Mouse (Mus musculus): ENCODE results near the gene Timm8a1. TPM values are rescaled to one million over a fixed set of nuclear protein-coding genes. Genes with fewer than 3 reads are reported as not detected.
A peak's percentile ranks its signal among the peaks of the same experiment; 100 is the strongest.

The Timm8a1 gene
- total RNA-seq, 2 experiments from 2014 or later, result 126 to 147 TPM

GRCm38 (mm10) chrX:134539795-134540194, 1.9 kb downstream of the Timm8a1 start:
- peak; percentile 45; the same call in 1 of the 2 replicates for ATAC-seq (replicated peaks; ENCODE audit: poor library complexity)

- ATAC-seq (replicated peaks; ENCODE audit: poor library complexity), result no peak
Observed at GRCm38 (mm10) chrX:134533346-134533745, 8.3 kb downstream of the Timm8a1 start.

GRCm38 (mm10) chrX:134525260-134525659, 16.4 kb downstream of the Timm8a1 start:
- ATAC-seq (replicated peaks; ENCODE audit: poor library complexity), result no peak

- ATAC-seq (replicated peaks; ENCODE audit: poor library complexity), result peak; percentile 55
Observed at GRCm38 (mm10) chrX:134523772-134524171, 17.9 kb downstream of the Timm8a1 start.

GRCm38 (mm10) chrX:134509473-134509872, 32.2 kb downstream of the Timm8a1 start:
- ATAC-seq (replicated peaks; ENCODE audit: poor library complexity), result peak; percentile 68; the same call in 1 of the 2 replicates

- no peak for ATAC-seq (replicated peaks; ENCODE audit: poor library complexity)
Observed at GRCm38 (mm10) chrX:134507977-134508376, 33.7 kb downstream of the Timm8a1 start.

- no peak for ATAC-seq (replicated peaks; ENCODE audit: poor library complexity)
Observed at GRCm38 (mm10) chrX:134500651-134501050, 41.0 kb downstream of the Timm8a1 start.

Other genes with a start within 250 kb of the Timm8a1 start
- gene Tmem35a, start 246.6 kb downstream of the Timm8a1 start, total RNA-seq (2015), result not detected in 2 replicates
- gene Tmem35a, start 246.6 kb downstream of the Timm8a1 start, total RNA-seq (2017), result not detected in 2 replicates
- 34.5 and 38.5 TPM in 2 replicates for gene Cenpi, start 233.8 kb downstream of the Timm8a1 start, total RNA-seq (2015)
- 35.3 and 42.9 TPM in 2 replicates for gene Cenpi, start 233.8 kb downstream of the Timm8a1 start, total RNA-seq (2017)
- gene Drp2, start 137.3 kb downstream of the Timm8a1 start, total RNA-seq (2015), result 0.10 and 0.57 TPM in 2 replicates
- 0.27 TPM in 1 of 2 replicates, not detected in the other for gene Drp2, start 137.3 kb downstream of the Timm8a1 start, total RNA-seq (2017)
- gene Taf7l, start 65.4 kb downstream of the Timm8a1 start, total RNA-seq (2015), result not detected in 2 replicates
- not detected in 2 replicates for gene Taf7l, start 65.4 kb downstream of the Timm8a1 start, total RNA-seq (2017)
- 61.0 and 66.6 TPM in 2 replicates for gene Btk, start 41.7 kb upstream of the Timm8a1 start, total RNA-seq (2015)
- 48.4 and 78.0 TPM in 2 replicates for gene Btk, start 41.7 kb upstream of the Timm8a1 start, total RNA-seq (2017)
- gene Rpl36a, start 43.8 kb upstream of the Timm8a1 start, total RNA-seq (2015), result 1,859 and 2,008 TPM in 2 replicates
- 6,795 and 7,096 TPM in 2 replicates for gene Rpl36a, start 43.8 kb upstream of the Timm8a1 start, total RNA-seq (2017)
- gene Gla, start 59.3 kb upstream of the Timm8a1 start, total RNA-seq (2015), result 16.3 and 21.0 TPM in 2 replicates
- gene Gla, start 59.3 kb upstream of the Timm8a1 start, total RNA-seq (2017), result 19.6 and 23.2 TPM in 2 replicates
- gene Hnrnph2, start 59.3 kb upstream of the Timm8a1 start, total RNA-seq (2015), result 79.0 and 80.6 TPM in 2 replicates
- 141 and 154 TPM in 2 replicates for gene Hnrnph2, start 59.3 kb upstream of the Timm8a1 start, total RNA-seq (2017)
- 2.2 and 2.5 TPM in 2 replicates for gene Armcx4, start 144.7 kb upstream of the Timm8a1 start, total RNA-seq (2015)
- 3.2 and 4.4 TPM in 2 replicates for gene Armcx4, start 144.7 kb upstream of the Timm8a1 start, total RNA-seq (2017)
- gene Armcx1, start 176.1 kb upstream of the Timm8a1 start, total RNA-seq (2015), result 3.9 and 8.1 TPM in 2 replicates
- gene Armcx1, start 176.1 kb upstream of the Timm8a1 start, total RNA-seq (2017), result 6.4 and 9.7 TPM in 2 replicates
- gene Armcx6, start 209.6 kb upstream of the Timm8a1 start, total RNA-seq (2015), result 2.5 and 4.2 TPM in 2 replicates
- 6.2 and 6.3 TPM in 2 replicates for gene Armcx6, start 209.6 kb upstream of the Timm8a1 start, total RNA-seq (2017)
- 30.8 and 31.5 TPM in 2 replicates for gene Armcx3, start 214.7 kb upstream of the Timm8a1 start, total RNA-seq (2015)
- 28.1 and 33.9 TPM in 2 replicates for gene Armcx3, start 214.7 kb upstream of the Timm8a1 start, total RNA-seq (2017)